Mouse (Mus musculus): ENCODE data around the gene Tubb1.

GRCm38 (mm10) chr2:174438181-174438580 is 12.3 kb upstream of the Tubb1 start:
- no peak for TF ChIP-seq TAL1 (conservative IDR thresholded peaks at IDR 0.05; ENCODE audit: low read depth, low read length)
- no peak for TF ChIP-seq CTCF (IDR thresholded peaks at IDR 0.05; ENCODE audit: low read depth, low read length)
- TF ChIP-seq POLR2AphosphoS5 (IDR thresholded peaks at IDR 0.05; ENCODE audit: insufficient replicate concordance, low read depth, low read length), result no peak
